Mouse (Mus musculus): Measurements from ENCODE around the gene Uchl1. TPM values are rescaled to one million over a fixed set of nuclear protein-coding genes. Genes with fewer than 3 reads are reported as not detected.

Gene Uchl1
- polyA plus RNA-seq, 1 experiment from 2014 or later: 227 TPM

Other genes starting within 250 kb of the Uchl1 start
- 22.9 and 28.2 TPM in 2 replicates for gene Apbb2, start 57.3 kb upstream of the Uchl1 start, polyA plus RNA-seq (2016; fragmentation: Nextera tagmentation; extraction: Ambion mirVana)
- gene Limch1, start 69.7 kb downstream of the Uchl1 start, polyA plus RNA-seq (2016; fragmentation: Nextera tagmentation; extraction: Ambion mirVana): 26.6 and 28.3 TPM in 2 replicates